Mouse (Mus musculus): ENCODE measurements at regions not wholly inside any gene's neighbourhood (a gene's known extent, or its start where the extent isn't known, plus 50 kb on each side); places are given as distances from the start of the nearest gene placed in this dataset.

DNA sequence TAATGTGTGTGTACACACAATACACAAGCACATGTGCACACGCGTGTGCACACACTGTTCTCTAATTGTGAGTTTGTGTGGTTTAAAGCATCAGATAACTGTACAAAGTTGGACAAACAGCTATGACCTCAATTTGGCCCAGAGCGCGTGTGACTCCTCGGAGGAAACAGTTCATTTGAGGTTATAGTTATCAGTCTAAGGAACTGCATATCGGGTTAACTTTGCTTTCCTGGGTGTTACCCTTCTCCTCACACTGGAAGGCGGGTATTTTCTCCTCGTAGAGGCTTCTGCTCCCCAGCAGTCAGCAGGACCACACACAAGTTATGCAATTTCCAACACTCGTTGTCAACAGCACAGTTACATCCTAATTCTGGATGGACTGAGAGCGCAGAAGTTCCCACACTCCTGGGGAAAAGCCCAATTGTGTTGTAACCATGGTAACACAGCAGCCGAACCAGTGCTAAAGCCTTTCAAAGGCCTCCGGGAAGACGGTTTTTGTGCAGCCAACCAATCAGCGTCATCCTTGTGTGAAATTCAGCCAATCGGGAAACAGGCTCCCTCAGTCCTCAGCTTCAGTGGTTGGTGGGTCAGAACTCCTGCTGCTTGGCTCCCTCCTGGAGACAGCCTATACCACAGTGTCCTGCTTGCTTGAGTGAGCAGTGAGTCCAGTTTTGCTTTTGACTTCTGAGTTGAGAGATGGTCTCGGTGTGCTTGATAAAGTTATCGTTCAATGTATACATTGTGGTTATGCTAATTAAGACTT, 198.6 kb upstream of the Hs6st1 start:
- TF ChIP-seq CTCF (IDR thresholded peaks at IDR 0.05; ENCODE audit: extremely low read depth, insufficient read depth, low read length) = no peak
- no peak for TF ChIP-seq POLR2A (IDR thresholded peaks at IDR 0.05; ENCODE audit: extremely low read depth, insufficient read depth, low read length)
